Mouse (Mus musculus): ENCODE measurements around the gene Ift81. TPM values are rescaled to one million over a fixed set of nuclear protein-coding genes. Genes with fewer than 3 reads are reported as not detected.

The Ift81 gene
- total RNA-seq, 1 experiment: 7.4 TPM

DNA sequence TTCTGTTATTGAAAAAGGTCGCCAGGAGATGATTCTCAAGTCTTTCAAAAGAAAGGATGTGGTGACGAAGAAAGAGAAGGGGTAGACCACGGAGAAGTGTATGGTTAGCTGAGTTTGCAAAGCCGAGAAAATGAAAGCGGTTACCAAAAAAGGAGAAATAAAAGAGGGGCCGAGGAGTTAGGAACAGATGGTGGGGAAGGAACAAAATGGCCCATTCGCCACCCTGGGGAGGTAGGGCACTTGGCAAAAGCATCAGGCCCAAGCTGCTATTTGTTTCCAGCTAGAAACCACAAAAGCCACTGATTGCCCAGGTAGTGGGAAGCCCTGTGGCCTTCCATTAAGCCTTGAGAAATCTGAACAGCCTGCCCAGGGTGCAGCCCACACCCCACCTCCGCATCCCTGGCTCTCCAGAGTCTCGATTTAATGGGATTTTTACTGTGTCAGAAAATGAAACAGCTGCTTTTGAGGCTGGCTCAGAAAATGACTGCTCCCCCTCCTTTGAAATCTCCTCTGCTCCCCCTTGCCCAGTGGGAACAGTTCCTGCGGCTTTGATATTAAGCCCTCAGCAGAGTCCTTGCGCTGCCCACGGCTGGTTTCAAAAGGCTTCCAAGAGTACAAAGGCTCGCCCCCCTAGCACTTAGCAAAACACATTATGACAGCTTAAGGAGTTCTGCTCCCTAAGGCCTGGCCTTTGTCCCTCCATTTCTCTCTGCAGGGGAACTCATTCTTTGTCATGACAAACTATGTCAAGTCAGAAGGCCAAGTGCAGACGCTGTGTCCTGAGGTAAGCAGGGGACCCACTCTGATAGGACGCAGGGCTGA lies 39.3 kb upstream of the Ift81 start:
- no peak for TF ChIP-seq MAFK (IDR thresholded peaks at IDR 0.05; ENCODE audit: insufficient read depth, low read depth, low read length)
- no peak for TF ChIP-seq ZC3H11A (IDR thresholded peaks at IDR 0.05; ENCODE audit: borderline replicate concordance, low read depth, low read length)
- TF ChIP-seq CHD2 (IDR thresholded peaks at IDR 0.05; ENCODE audit: low read depth, low read length): no peak
- no peak for TF ChIP-seq HCFC1 (IDR thresholded peaks at IDR 0.05; ENCODE audit: borderline replicate concordance, insufficient read depth, low read length)
- TF ChIP-seq ZNF384 (IDR thresholded peaks at IDR 0.05; ENCODE audit: low read depth, low read length): no peak
- H3K9me3 ChIP-seq (ENCODE audit: control insufficient read depth, insufficient read depth, low read depth, low read length): no peaks in the 10 kb centered on the region
- peaks cover 0 to 10% of the 10 kb centered on the region in 2 experiments; a peak in 1 of 4 replicates for H3K4me1 ChIP-seq (ENCODE audit: control insufficient read depth in 2 of 2, insufficient read depth in 2 of 2, low read length in 2 of 2, poor library complexity in 1 of 2)
- no peak overlapping the region for H3K27ac ChIP-seq (ENCODE audit: insufficient read depth, low read depth, low read length, poor library complexity, severe bottlenecking)
- no peak for DNase-seq (ENCODE audit: low read depth, low spot score)
- H3K36me3 ChIP-seq (ENCODE audit: control insufficient read depth, insufficient read depth, low read length, poor library complexity, severe bottlenecking): no peaks in the 10 kb centered on the region; the same call in 1 of the 2 replicates
- no peak overlapping the region for H3K4me3 ChIP-seq (ENCODE audit: insufficient read depth in 1 of 2, low read depth in 1 of 2, low read length in 2 of 2, poor library complexity in 1 of 2, severe bottlenecking in 1 of 2)
- in situ Hi-C loops (cut with MboI; ENCODE audit: low sequenced_read_pairs in 2 of 2, unreplicated experiment in 2 of 2): no loop called here
- H3K9ac ChIP-seq (ENCODE audit: insufficient read depth, low read depth, low read length, poor library complexity, severe bottlenecking): no peak overlapping the region

- H3K9me3 ChIP-seq (ENCODE audit: control insufficient read depth, insufficient read depth, low read depth, low read length): no peaks in the 10 kb centered on the region
- TF ChIP-seq HCFC1 (IDR thresholded peaks at IDR 0.05; ENCODE audit: borderline replicate concordance, insufficient read depth, low read length): no peak
- no peak for TF ChIP-seq CHD2 (IDR thresholded peaks at IDR 0.05; ENCODE audit: low read depth, low read length)
- TF ChIP-seq MAFK (IDR thresholded peaks at IDR 0.05; ENCODE audit: insufficient read depth, low read depth, low read length): no peak
- no peak for TF ChIP-seq ZNF384 (IDR thresholded peaks at IDR 0.05; ENCODE audit: low read depth, low read length)
- no peak for TF ChIP-seq ZC3H11A (IDR thresholded peaks at IDR 0.05; ENCODE audit: borderline replicate concordance, low read depth, low read length)
- no peak overlapping the region for H3K9ac ChIP-seq (ENCODE audit: insufficient read depth, low read depth, low read length, poor library complexity, severe bottlenecking)
- H3K4me1 ChIP-seq (ENCODE audit: control insufficient read depth in 2 of 2, insufficient read depth in 2 of 2, low read length in 2 of 2, poor library complexity in 1 of 2): peaks cover 0 to 10% of the 10 kb centered on the region in 2 experiments; a peak in 1 of 4 replicates
- no peak overlapping the region for H3K27ac ChIP-seq (ENCODE audit: insufficient read depth, low read depth, low read length, poor library complexity, severe bottlenecking)
- no peak overlapping the region for H3K4me3 ChIP-seq (ENCODE audit: insufficient read depth in 1 of 2, low read depth in 1 of 2, low read length in 2 of 2, poor library complexity in 1 of 2, severe bottlenecking in 1 of 2)
- DNase-seq (ENCODE audit: low read depth, low spot score): no peak
- in situ Hi-C loops (cut with MboI; ENCODE audit: low sequenced_read_pairs in 2 of 2, unreplicated experiment in 2 of 2): no loop called here
- H3K36me3 ChIP-seq (ENCODE audit: control insufficient read depth, insufficient read depth, low read length, poor library complexity, severe bottlenecking): no peaks in the 10 kb centered on the region; the same call in 1 of the 2 replicates
These were observed 38.8 kb upstream of the Ift81 start for GRCm38 (mm10) chr5:122653112-122653445.

GRCm38 (mm10) chr5:122652506-122652905 lies 38.2 kb upstream of the Ift81 start:
- in situ Hi-C loops (cut with MboI; ENCODE audit: low sequenced_read_pairs in 2 of 2, unreplicated experiment in 2 of 2): no loop called here
- H3K27ac ChIP-seq (ENCODE audit: insufficient read depth, low read depth, low read length, poor library complexity, severe bottlenecking): no peak overlapping the region
- H3K4me3 ChIP-seq (ENCODE audit: insufficient read depth in 1 of 2, low read depth in 1 of 2, low read length in 2 of 2, poor library complexity in 1 of 2, severe bottlenecking in 1 of 2): no peak overlapping the region

GRCm38 (mm10) chr5:122650100-122650499 lies 35.8 kb upstream of the Ift81 start:
- Histone ChIP-seq H3K9ac (ENCODE audit: insufficient read depth, low read depth, low read length, poor library complexity, severe bottlenecking) (no peak overlapping the region), H3K4me3 (ENCODE audit: insufficient read depth in 1 of 2, low read depth in 1 of 2, low read length in 2 of 2, poor library complexity in 1 of 2, severe bottlenecking in 1 of 2) (no peak overlapping the region), H3K9me3 (ENCODE audit: control insufficient read depth, insufficient read depth, low read depth, low read length) (no peaks in the 10 kb centered on the region), H3K27ac (ENCODE audit: insufficient read depth, low read depth, low read length, poor library complexity, severe bottlenecking) (no peak overlapping the region), H3K4me1 (ENCODE audit: control insufficient read depth in 2 of 2, insufficient read depth in 2 of 2, low read length in 2 of 2, poor library complexity in 1 of 2) (peaks cover 0 to 10% of the 10 kb centered on the region in 2 experiments; a peak in 1 of 4 replicates), H3K36me3 (ENCODE audit: control insufficient read depth, insufficient read depth, low read length, poor library complexity, severe bottlenecking) (no peaks in the 10 kb centered on the region; the same call in 1 of the 2 replicates)
- DNase-seq (ENCODE audit: low read depth, low spot score): no peak
- in situ Hi-C loops (cut with MboI; ENCODE audit: low sequenced_read_pairs in 2 of 2, unreplicated experiment in 2 of 2): no loop called here
- TF ChIP-seq ZC3H11A (IDR thresholded peaks at IDR 0.05; ENCODE audit: borderline replicate concordance, low read depth, low read length) (no peak), MAFK (IDR thresholded peaks at IDR 0.05; ENCODE audit: insufficient read depth, low read depth, low read length) (no peak), HCFC1 (IDR thresholded peaks at IDR 0.05; ENCODE audit: borderline replicate concordance, insufficient read depth, low read length) (no peak), CHD2 (IDR thresholded peaks at IDR 0.05; ENCODE audit: low read depth, low read length) (no peak), ZNF384 (IDR thresholded peaks at IDR 0.05; ENCODE audit: low read depth, low read length) (no peak)

More at GRCm38 (mm10) chr5:122652506-122652905, 38.2 kb upstream of the Ift81 start:
- Histone ChIP-seq H3K9me3 (ENCODE audit: control insufficient read depth, insufficient read depth, low read depth, low read length) (no peaks in the 10 kb centered on the region), H3K9ac (ENCODE audit: insufficient read depth, low read depth, low read length, poor library complexity, severe bottlenecking) (no peak overlapping the region), H3K36me3 (ENCODE audit: control insufficient read depth, insufficient read depth, low read length, poor library complexity, severe bottlenecking) (no peaks in the 10 kb centered on the region; the same call in 1 of the 2 replicates), H3K4me1 (ENCODE audit: control insufficient read depth in 2 of 2, insufficient read depth in 2 of 2, low read length in 2 of 2, poor library complexity in 1 of 2) (peaks cover 0 to 10% of the 10 kb centered on the region in 2 experiments; a peak in 1 of 4 replicates)
- no peak for DNase-seq (ENCODE audit: low read depth, low spot score)
- TF ChIP-seq ZNF384 (IDR thresholded peaks at IDR 0.05; ENCODE audit: low read depth, low read length) (no peak), ZC3H11A (IDR thresholded peaks at IDR 0.05; ENCODE audit: borderline replicate concordance, low read depth, low read length) (no peak), HCFC1 (IDR thresholded peaks at IDR 0.05; ENCODE audit: borderline replicate concordance, insufficient read depth, low read length) (no peak), CHD2 (IDR thresholded peaks at IDR 0.05; ENCODE audit: low read depth, low read length) (no peak), MAFK (IDR thresholded peaks at IDR 0.05; ENCODE audit: insufficient read depth, low read depth, low read length) (no peak)
